Mouse (Mus musculus) left cerebral cortex, adult 2 months (tissue): ENCODE measurements around the gene Gm43720. TPM values are rescaled to one million over a fixed set of nuclear protein-coding genes. Genes with fewer than 3 reads are reported as not detected.

Experiments
- DNase-seq, 2 experiments: peaks; one replicate each; pipeline ENCODE4 v3.0.0; 2021 to 2022; ENCODE audit warnings: low spot score in 2 of 2, mixed read lengths in 1 of 2; ENCODE audit errors: extremely low spot score in 1 of 2
- H3K27ac ChIP-seq: fragments of 200-600 bp; 2 replicates; pipeline ENCODE4 v1.8.1; 2022
- H3K4me3 ChIP-seq: fragments of 200-600 bp; 2 replicates; pipeline ENCODE4 v1.8.1; 2022
- CTCF ChIP-seq: fragments of 200-600 bp; IDR thresholded peaks from 2 replicates; pipeline ENCODE4 v1.8.1; 2022; ENCODE audit warnings: antibody characterized with exemption, mild to moderate bottlenecking, moderate library complexity
- intact Hi-C: fragments of 180-260 bp; cut with DNase I; formaldehyde crosslinking; loops from one replicate; pipeline ENCODE4 v1.15.1; 2025
- total RNA-seq, 2 experiments: library from RNA; stranded (reverse); gene quantifications; 2 replicates each; pipeline ENCODE4 v1.2.3; 2021

Gm43720 gene
- total RNA-seq, 2 experiments from 2014 or later = 0.09 TPM; not detected in 1

DNA sequence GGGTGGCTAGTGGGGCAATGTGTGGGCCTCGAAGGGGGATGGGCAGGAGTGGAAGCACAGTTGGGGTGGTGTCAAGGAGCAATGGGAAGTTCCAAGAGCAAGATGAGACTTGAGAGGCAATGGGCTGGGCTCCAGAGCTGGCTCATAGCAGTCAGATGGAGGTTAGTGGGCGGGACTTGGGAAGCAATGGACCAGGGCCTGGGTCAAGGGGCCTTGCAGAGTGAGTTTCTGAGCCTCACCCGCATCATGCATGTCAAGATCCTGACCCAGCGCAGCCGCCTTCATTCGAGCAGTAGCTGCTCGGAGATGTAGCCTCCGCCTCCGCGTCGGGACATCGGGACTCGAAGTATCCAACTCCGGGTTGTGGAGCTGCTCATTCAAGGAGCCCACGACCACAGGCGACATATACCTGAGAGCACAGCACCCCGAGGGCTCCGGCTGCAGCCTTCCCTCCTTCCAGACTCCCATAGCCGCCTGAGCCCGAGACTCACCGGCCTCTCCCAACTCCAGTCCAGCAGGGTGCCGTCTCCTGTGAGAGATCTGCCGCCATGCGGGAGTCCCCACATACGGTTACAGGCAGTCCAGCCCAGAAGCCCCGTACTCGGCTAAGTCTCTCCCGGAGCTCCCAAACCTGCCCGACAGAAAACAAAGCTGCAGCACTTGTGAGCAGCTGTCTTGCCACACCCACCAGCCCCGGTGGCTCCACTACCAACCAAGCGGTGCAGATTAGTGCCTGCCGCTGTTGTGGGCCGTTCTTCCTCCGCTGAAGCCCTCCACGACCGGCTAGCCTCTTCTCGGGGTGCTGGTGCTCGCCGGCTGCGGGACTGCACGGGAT, 4.3 kb downstream of the Gm43720 start:
- intact Hi-C loops = no loop called here
- H3K4me3 ChIP-seq = 0 out of 2 replicates have a peak overlapping the region, but pooled peaks have one; percentile 14
- no peak for DNase-seq
- no peak for TF ChIP-seq CTCF
- H3K27ac ChIP-seq = no peak overlapping the region

DNA sequence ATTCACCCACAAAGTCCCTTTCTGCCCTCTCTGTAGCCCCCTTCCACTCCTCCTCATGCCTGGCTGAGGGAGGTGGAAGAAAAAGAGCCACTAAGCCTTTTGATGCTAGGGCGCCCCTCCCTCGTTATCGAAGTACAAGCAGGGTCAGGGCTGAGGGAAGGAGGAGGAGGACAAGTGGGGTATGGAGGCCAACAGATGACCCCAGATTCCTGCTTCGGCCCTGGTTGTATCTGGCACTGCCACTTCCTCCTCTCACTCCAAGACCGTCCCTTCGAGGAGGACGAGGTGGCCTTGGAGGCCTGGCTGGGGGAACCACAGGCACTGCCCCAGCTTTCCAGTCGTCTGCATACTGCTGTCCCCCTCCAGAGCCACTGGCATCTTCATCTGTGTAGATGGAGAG, 5.6 kb downstream of the Gm43720 start:
- Histone ChIP-seq H3K4me3 (no peak overlapping the region), H3K27ac (no peak overlapping the region)
- no peak for TF ChIP-seq CTCF
- intact Hi-C loops = no loop called here
- no peak for DNase-seq

DNA sequence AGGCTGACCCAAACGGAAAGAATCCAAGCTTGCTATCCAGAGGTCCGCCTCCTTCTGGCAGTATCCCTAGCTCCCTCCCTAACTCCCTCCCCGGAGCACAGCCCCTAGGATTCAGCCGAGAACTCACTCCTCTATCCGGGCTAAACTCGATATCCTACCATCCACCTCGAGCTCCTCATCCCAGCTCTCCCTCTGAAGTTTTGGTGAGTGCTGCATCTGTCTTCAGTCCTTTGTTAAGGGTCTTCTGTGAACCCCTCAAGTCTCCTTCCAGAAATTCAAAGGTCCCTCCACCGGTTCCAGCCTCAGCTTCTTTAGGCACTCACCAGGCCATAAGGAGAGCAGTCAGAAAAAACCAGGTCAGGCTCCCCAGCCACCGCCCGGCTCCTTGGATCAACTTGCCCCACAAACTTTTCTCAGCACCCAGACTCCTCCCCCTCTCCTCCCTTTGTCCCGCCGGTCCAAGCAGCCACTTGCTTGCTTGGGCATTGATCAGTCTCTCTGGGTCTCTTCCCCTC, 7.3 kb downstream of the Gm43720 start, which contains the start of gene Gal3st4:
Gal3st4 (minus strand) TSS at position 432 of the 515 bp plus-strand sequence.
- H3K27ac ChIP-seq = peak within 1 kb of the TSS; percentile 1; the same call in 1 of the 2 replicates
- TF ChIP-seq CTCF = no peak
- no peak for DNase-seq
- intact Hi-C loops = no loop called here
- H3K4me3 ChIP-seq = peak within 1 kb of the TSS; percentile 14

DNA sequence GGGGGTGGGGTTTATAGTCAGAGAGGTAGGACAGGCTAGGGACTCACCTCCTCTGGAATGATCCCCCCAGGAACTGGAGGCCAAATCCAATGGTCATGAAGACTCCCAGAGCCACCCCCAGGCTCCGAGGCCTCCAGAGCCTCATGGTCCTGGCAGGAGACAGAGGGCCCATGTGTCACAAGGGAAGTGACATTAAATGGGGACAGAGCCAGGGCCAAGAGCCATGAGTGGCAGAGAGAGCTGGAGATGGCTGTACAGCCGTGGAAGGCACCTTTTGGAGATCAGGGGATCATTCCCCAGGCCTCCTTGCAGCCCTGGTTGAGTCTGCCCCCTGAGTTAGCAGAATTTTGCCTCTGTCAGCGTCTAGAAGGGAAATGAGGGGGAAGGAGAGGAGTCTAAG, 8.5 kb downstream of the Gm43720 start:
- no peak for DNase-seq
- TF ChIP-seq CTCF = no peak
- H3K27ac ChIP-seq = no peak overlapping the region
- intact Hi-C loops = no loop called here
- no peak overlapping the region for H3K4me3 ChIP-seq

DNA sequence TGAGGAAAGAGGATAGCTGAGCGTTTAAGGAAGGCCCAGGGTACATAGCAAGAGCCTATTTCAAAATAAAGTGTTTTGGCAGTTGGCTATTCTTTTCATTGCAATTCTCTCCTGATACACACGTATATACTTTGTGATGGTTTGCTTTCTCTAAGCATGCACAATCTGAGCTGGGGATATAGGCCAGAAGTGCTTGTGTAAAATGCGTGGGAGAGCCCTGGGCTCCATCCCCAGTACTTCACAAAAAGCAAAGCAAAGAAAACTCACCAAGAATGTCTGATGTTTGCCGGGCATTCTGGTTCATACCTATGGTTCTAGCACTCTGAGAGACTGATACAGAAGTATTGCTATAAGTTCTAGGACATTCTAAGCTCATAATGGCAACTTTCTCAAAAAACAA, 10.8 kb downstream of the Gm43720 start:
- DNase-seq = no peak
- TF ChIP-seq CTCF = no peak

DNA sequence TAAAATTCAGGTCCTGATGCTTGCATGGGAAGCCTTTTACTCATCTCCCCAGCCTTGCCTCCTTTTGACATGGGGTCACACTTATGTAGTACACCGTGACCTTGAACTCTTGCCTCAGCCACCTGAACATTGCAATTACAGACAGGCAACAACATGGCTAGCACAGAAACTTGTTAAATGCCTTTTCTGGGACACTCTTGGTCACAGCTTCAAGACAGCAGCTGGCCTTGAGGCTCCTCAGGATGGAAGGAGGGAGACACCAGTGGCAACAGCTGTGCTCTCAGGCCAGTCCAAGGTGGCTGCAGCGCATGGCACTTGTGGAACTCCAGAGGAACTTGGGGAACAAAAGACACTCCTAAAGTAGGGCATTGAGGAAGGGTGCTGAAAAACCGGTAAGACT, 12.6 kb downstream of the Gm43720 start:
- Histone ChIP-seq H3K4me3 (no peak overlapping the region), H3K27ac (no peak overlapping the region)
- DNase-seq = no peak
- TF ChIP-seq CTCF = no peak
- intact Hi-C loops = no loop called here

More for the DNA sequence above, 10.8 kb downstream of the Gm43720 start:
- intact Hi-C loops = no loop called here
- Histone ChIP-seq H3K4me3 (no peak overlapping the region), H3K27ac (no peak overlapping the region)

DNA sequence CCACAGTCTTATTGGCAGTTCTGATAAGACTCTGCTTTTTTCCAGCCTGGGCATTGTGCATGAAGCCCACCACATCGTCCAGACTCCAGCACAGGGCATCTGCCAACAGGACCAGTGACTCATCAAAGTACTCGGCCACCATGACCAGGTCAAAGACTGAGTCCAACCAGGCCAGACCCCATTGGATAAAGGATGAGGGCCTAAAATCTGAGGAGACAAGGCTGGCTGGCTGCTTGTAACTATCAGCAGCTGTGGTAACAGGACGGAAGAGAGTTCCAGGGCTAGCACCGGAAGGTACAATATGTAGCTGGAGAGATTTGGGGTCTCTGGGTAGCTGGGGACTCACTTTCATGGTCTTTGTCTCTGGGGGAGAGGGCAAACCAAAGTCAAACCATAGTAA, 14.0 kb downstream of the Gm43720 start:
- no peak for DNase-seq
- no peak for TF ChIP-seq CTCF
- H3K4me3 ChIP-seq = no peak overlapping the region
- H3K27ac ChIP-seq = no peak overlapping the region
- intact Hi-C loops = no loop called here

DNA sequence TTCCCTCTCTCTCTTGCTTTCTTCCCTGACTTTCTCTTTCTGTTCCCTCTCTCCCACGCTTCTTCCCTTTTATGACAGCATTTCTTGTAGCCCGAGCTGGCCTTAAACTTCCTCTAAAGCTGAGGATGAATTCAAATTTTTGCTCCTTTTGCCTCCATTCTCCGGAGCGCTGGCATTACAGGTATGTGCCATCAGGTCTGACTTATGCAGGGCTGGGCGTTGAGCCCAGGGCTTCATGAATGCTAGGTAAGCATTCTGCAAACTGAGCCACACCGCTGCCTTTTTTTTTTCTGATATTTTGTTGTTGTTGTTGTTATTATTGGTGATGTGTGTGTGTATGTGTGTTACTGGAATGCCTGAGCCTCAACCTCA, 15.6 kb downstream of the Gm43720 start:
- TF ChIP-seq CTCF = no peak
- no peak for DNase-seq
- intact Hi-C loops = loop anchor here (5.0 kb wide), 1 partner anchor 178 kb away; the partner anchor contains the start of gene Zfp157
- peak overlapping the region; percentile 92 for H3K27ac ChIP-seq
- peak overlapping the region; percentile 99 for H3K4me3 ChIP-seq

DNA sequence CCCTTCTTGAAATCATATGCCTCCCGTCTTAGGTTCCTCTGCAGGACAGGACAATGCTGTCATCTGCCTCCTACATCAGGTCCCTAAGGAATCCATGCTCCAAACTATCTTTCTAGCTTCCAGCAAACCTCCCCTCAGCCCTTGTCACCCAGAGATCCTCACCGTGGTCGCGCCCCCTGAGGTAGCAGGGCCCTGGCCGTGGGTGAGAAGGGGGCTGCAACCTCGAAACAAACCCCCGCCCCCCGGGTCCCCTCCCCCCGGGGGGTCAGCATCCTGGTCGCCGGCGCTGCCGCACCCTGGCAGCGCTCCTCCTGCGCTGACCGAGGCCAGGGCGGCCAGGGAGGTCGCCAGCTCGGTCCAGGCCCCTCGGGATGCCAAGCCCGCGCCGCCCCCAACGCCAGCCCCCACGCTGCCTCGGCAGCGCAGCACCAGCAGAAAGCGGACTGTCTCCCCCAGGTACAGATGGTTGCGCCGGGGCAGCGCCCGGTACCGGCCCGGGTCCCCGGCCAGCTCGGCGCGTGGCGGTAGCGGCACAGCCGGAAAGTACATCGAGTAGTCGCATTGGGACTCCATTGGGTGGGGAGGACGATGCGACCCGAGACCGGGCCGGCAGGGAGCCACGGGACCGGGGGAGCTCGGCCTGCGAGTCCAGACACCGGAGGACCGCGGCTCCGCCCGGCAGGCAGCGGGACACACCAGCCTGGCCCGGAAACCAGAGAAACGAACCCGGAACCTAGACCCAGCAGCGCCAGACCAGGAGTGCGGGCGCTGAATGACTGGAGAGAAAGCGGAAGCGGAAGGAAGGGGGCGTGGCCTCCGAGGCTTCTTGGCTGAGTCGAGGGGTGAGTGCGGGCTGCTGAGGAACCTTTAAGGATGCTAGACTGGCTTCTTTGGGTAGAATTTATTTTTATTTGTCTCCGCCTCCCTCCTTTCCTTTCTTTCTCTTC, 16.2 kb downstream of the Gm43720 start, which contains the start of gene BC037034:
BC037034 (minus strand) TSS at position 774 of the 947 bp plus-strand sequence.
- intact Hi-C loops = loop anchor here (5.0 kb wide), 1 partner anchor 179 kb away; the partner anchor contains the start of gene Zfp157
- no peak for TF ChIP-seq CTCF
- peak within 1 kb of the TSS; percentile 92 for H3K27ac ChIP-seq
- H3K4me3 ChIP-seq = peak within 1 kb of the TSS; percentile 99
- DNase-seq = peak; percentile 88 to 90

DNA sequence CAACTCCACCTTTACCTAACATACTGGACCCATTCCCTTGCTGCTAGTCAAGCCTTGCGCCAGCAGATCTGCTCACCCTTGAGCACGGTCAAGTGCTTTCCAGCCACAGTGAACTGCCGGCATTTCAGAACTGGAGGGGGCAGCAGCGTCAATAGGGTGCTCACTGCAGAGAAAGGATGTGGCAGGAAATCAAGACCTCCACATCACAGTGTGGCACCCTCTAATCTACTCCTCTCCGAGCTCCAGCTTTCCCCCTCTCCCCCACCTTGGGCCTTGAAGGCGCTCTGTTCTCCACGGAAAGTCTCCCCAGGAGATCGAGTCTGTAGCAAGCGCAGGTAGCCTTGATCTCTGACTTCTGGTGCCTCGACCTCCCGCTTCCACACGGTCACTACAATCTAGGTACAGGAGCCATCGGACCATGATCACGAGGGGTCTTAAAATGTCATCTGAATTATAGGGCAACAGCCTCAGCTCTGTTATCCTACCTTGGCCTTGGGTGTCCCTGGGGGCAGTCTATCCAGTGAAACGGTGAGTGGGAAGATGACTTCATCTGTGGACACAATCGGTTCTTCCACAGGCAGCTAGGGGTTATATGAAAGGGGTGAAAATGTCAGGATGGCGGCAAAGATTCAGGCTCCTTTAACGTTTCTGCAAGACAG, 17.0 kb downstream of the Gm43720 start:
- Histone ChIP-seq H3K4me3 (peak overlapping the region; percentile 99), H3K27ac (peak overlapping the region; percentile 92)
- intact Hi-C loops = loop anchor here (5.0 kb wide), 1 partner anchor 180 kb away; the partner anchor contains the start of gene Zfp157
- no peak for TF ChIP-seq CTCF
- DNase-seq = peak in 1 of 2 experiments; percentile 11

DNA sequence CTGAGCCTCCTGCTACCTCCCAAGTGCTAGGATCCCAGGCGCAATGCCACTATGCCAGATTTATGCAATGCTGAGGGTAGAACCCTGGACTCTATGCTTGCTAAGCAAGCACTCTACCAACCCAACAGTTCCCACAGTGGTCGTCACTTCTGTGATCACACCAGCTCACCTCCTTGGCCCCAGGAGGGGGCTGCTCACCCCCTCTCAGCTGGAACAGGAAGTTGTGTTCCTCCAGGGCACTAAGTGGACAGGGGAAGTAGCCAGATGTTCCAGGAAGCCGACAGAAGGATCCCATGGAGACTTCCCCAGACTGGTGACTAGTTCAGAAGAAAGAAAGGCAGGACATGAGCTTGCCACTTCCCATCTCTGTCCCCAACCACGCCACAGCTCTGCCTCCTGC, 17.8 kb downstream of the Gm43720 start:
- DNase-seq = no peak
- intact Hi-C loops = loop anchor here (5.0 kb wide), 1 partner anchor 180 kb away; the partner anchor contains the start of gene Zfp157
- TF ChIP-seq CTCF = no peak
- Histone ChIP-seq H3K4me3 (no peak overlapping the region; the same call in 1 of the 2 replicates), H3K27ac (no peak overlapping the region)
